Mouse (Mus musculus) stomach, postnatal 0 days (tissue): ENCODE measurements around the gene Irs3. TPM values are rescaled to one million over a fixed set of nuclear protein-coding genes. Genes with fewer than 3 reads are reported as not detected.

ENCODE experiments used
- ATAC-seq: fragments of 200-750 bp; cut with Nextera tagmentation; 2 replicates; pipeline ENCODE4 v1.8.0; 2017; ENCODE audit not compliant: low FRiP score, low TSS enrichment
- DNase-seq: peaks from one replicate; pipeline ENCODE4 v3.0.0-alpha.2; 2016; ENCODE audit warnings: low spot score
- H3K27ac ChIP-seq: fragments of 300-500 bp; sonication (generic); replicated peaks from 2 replicates; pipeline ENCODE4 v1.5.1; 2014; ENCODE audit warnings: mild to moderate bottlenecking, control low read depth
- H3K27me3 ChIP-seq: fragments of 300-500 bp; sonication (generic); 2 replicates; pipeline ENCODE4 v1.6.1; 2014; ENCODE audit warnings: low read length; ENCODE audit not compliant: control insufficient read depth, insufficient read depth
- H3K36me3 ChIP-seq: fragments of 300-500 bp; sonication (generic); 2 replicates; pipeline ENCODE4 v1.6.1; 2014; ENCODE audit warnings: low read length, mixed read lengths; ENCODE audit not compliant: control insufficient read depth, insufficient read depth
- H3K4me1 ChIP-seq: fragments of 300-500 bp; sonication (generic); replicated peaks from 2 replicates; pipeline ENCODE4 v1.6.1; 2014; ENCODE audit warnings: antibody characterized with exemption; ENCODE audit not compliant: control insufficient read depth, insufficient read depth
- H3K4me2 ChIP-seq: fragments of 300-500 bp; sonication (generic); replicated peaks from 2 replicates; pipeline ENCODE4 v1.6.1; 2014; ENCODE audit warnings: low read depth, mild to moderate bottlenecking, control low read depth, moderate library complexity
- H3K4me3 ChIP-seq: fragments of 300-500 bp; sonication (generic); 2 replicates; pipeline ENCODE4 v1.5.1; 2014; ENCODE audit warnings: low read depth, low read length, control low read depth
- H3K9ac ChIP-seq: fragments of 300-500 bp; sonication (generic); 2 replicates; pipeline ENCODE4 v1.6.1; 2014; ENCODE audit warnings: mild to moderate bottlenecking, low read length, control low read depth, mixed read lengths
- H3K9me3 ChIP-seq: fragments of 300-500 bp; sonication (generic); 2 replicates; pipeline ENCODE4 v1.6.1; 2016; ENCODE audit warnings: low read length; ENCODE audit not compliant: control insufficient read depth
- CTCF ChIP-seq: IDR thresholded peaks from 2 replicates; pipeline ENCODE4 v1.5.1; 2016; ENCODE audit warnings: antibody characterized with exemption, low read depth, mild to moderate bottlenecking, moderate library complexity
- EP300 ChIP-seq: optimal IDR thresholded peaks from 2 replicates; pipeline ENCODE3; 2016; ENCODE audit warnings: antibody characterized with exemption
- WGBS: fragments of 180-500 bp; shearing (Covaris S2); extraction: QIAGEN DNeasy Blood & Tissue Kit; methylation state at CpG from one replicate; pipeline ENCODE4 v1.1.7; 2014; 5-methylcytosine and 5-hydroxymethylcytosine counted together
- polyA plus RNA-seq: library from polyadenylated mRNA; unstranded; fragments of >200 nt; fragmentation: Nextera tagmentation; extraction: Ambion mirVana; gene quantifications from 2 replicates; pipeline ENCODE4 v1.2.1, GENCODE M21; 2015

The Irs3 gene
- polyA plus RNA-seq, 1 experiment from 2014 or later, result 0.07 TPM

DNA sequence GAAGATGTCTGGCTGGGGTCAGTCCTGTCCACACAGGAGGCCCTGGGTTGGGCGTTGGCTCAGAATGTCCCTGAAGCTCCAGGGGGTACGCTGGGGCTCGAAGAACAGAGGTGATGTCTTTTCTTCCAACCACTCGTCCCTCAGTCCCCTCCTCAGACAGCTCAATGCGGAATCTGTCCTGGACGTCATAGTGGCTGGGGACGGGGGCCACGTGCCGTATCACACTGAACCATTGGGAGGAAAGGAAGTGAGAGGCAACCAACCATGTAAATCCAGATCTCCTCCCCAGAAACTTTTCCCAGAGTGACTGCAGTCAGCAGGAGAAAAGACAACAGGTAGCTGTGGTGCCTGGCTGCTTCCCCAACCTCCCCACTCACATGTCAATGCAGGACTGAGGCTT lies 45.9 kb downstream of the Irs3 start:
- WGBS, result 64% methylated on average over 9 of the region's 9 CpGs
- Histone ChIP-seq H3K9ac (peak overlapping the region; percentile 84), H3K4me1 (peaks cover 7% of the 10 kb centered on the region), H3K4me3 (peak overlapping the region; percentile 74), H3K27me3 (no peaks in the 10 kb centered on the region), H3K9me3 (no peaks in the 10 kb centered on the region), H3K27ac (peak overlapping the region; percentile 50; the same call in 1 of the 2 replicates), H3K4me2 (peak overlapping the region; percentile 91), H3K36me3 (no peaks in the 10 kb centered on the region)
- DNase-seq (no peak), ATAC-seq (no peak)
- TF ChIP-seq CTCF (no peak), EP300 (no peak)

DNA sequence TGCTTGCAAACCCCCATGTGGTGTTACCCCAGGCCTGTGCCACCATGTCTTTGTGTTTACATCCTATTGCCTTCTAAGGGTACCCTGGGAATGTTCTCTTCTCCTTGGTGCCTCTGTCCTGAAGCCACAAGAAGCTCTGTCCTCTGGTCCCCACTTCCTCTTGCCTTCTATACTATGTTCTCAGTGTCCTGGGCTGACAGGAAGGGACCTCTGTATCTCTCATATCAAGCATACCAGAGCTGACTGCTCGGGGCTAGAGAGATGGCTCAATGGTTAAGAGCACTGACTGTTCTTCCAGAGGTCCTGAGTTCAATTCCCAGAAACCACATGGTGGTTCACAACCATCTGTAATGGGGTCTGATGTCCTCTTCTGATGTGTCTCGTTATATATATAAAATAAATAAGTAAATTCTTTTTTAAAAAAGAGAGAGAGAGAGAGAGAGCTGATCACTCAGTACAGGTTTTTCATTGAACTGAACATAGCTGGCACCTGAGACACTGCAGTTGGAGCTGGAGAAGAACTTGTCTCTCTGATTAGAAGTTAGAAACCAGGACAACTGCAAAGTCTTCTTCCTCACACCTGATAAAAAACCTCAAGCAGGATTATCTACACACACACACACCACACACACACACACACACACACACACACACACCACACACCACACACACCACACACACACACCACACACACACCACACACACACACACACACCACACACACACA lies 47.3 kb downstream of the Irs3 start:
- no peak overlapping the region for H3K27ac ChIP-seq
- H3K4me1 ChIP-seq, result peaks cover 7% of the 10 kb centered on the region
- ATAC-seq (no peak), DNase-seq (no peak)
- no peak overlapping the region for H3K4me2 ChIP-seq
- H3K36me3 ChIP-seq, result no peaks in the 10 kb centered on the region
- no peak overlapping the region for H3K4me3 ChIP-seq
- 78% methylated on average over 2 of the region's 2 CpGs for WGBS
- no peak for TF ChIP-seq CTCF
- TF ChIP-seq EP300, result no peak
- no peaks in the 10 kb centered on the region for H3K9me3 ChIP-seq
- no peak overlapping the region for H3K9ac ChIP-seq
- no peaks in the 10 kb centered on the region for H3K27me3 ChIP-seq

DNA sequence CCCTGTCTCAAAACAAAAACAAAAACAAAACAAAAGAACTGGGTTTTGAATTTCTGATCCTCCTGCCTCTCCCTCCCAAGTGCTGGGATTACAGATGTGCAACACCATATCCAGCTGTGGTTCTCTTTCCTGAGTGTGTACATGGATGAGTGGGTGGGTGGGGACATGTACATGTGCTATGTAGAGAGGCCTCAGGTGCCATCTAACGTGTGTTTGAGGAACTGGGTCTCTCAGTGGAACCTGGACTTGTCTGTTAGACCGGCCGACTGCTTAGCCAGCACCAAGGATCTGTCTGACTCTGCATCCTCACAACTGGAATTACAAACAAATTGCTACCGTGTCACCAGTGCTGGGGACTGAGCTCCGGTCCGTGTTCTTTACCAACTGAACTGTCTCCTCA lies 47.9 kb downstream of the Irs3 start:
- no peak for TF ChIP-seq EP300
- no peak for TF ChIP-seq CTCF
- DNase-seq (no peak), ATAC-seq (no peak)
- no peak overlapping the region for H3K9ac ChIP-seq
- H3K36me3 ChIP-seq, result no peaks in the 10 kb centered on the region
- H3K9me3 ChIP-seq, result no peaks in the 10 kb centered on the region
- no peak overlapping the region for H3K27ac ChIP-seq
- H3K4me2 ChIP-seq, result no peak overlapping the region
- peaks cover 7% of the 10 kb centered on the region for H3K4me1 ChIP-seq
- no peak overlapping the region for H3K4me3 ChIP-seq
- 93% methylated on average over 6 of the region's 6 CpGs for WGBS
- H3K27me3 ChIP-seq, result no peaks in the 10 kb centered on the region

DNA sequence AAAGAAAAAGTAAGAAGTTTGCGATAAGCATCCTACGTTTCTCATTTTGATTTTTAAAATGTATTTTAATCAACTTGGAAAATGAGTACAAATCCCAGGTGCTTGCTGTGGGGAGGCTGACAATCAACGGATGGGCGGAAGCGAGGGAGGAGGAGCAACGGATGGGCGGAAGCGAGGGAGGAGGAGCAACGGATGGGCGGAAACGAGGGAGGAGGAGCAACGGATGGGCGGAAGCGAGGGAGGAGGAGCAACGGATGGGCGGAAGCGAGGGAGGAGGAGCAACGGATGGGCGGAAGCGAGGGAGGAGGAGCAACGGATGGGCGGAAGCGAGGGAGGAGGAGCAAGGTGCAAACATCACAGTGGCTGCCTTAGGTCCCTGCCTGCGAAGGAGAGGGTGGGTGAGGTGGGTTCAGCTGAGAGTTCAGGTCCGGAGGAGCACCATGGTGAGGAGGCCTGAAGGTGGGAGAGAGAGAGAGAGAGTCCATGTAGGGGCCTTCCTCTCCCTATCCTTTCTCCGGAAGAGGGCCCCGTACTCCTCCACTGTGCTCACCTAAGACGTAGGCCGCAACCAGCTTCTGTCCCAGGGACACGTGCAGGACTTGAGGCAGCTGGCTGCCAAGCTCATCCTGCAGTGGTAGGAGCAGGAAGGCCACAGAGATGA lies 48.8 kb downstream of the Irs3 start:
- H3K27ac ChIP-seq, result no peak overlapping the region

DNA sequence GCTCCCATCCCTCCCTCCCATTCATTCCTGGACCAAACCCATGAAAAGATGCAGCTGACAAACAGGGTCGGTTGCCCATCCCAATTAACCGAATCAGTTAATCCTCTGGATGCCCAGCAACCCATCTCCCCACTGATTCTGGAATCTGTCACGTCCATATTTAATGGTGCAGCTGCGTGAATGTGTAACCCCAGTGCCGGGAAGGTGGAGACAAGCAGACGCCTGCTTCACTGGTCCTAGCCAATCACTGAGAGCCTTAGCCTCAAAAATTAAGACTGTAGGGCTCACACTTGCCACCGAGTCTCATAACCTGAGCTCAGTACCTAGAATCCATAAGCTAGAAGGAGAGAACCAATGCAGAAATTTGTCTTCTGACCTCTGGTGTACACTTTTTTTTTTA lies 49.6 kb downstream of the Irs3 start:
- Histone ChIP-seq H3K4me1 (peaks cover 7% of the 10 kb centered on the region), H3K36me3 (no peaks in the 10 kb centered on the region), H3K27me3 (no peaks in the 10 kb centered on the region), H3K4me2 (no peak overlapping the region), H3K9me3 (no peaks in the 10 kb centered on the region), H3K9ac (no peak overlapping the region), H3K27ac (no peak overlapping the region), H3K4me3 (no peak overlapping the region)
- DNase-seq (no peak), ATAC-seq (no peak)
- WGBS, result 75% methylated on average over 7 of the region's 7 CpGs
- TF ChIP-seq EP300 (no peak), CTCF (no peak)

More for the DNA sequence above, 48.8 kb downstream of the Irs3 start:
- Histone ChIP-seq H3K36me3 (no peaks in the 10 kb centered on the region), H3K4me1 (peaks cover 7% of the 10 kb centered on the region), H3K9ac (no peak overlapping the region), H3K4me3 (no peak overlapping the region), H3K4me2 (0 out of 2 replicates have a peak overlapping the region, but pooled peaks have one; percentile 15), H3K9me3 (no peaks in the 10 kb centered on the region), H3K27me3 (no peaks in the 10 kb centered on the region)
- WGBS, result 34% methylated on average over 23 of the region's 30 CpGs
- TF ChIP-seq EP300 (no peak), CTCF (no peak)
- DNase-seq, result no peak
- no peak for ATAC-seq

Other genes starting within 250 kb of the Irs3 start
- 0.79 and 0.96 TPM in 2 replicates for gene Zan, start 168.7 kb downstream of the Irs3 start, polyA plus RNA-seq
- gene Pop7, start 143.2 kb downstream of the Irs3 start, polyA plus RNA-seq, result 37.9 and 39.9 TPM in 2 replicates
- gene Gigyf1, start 127.2 kb downstream of the Irs3 start, polyA plus RNA-seq, result 5.2 and 6.0 TPM in 2 replicates
- not detected in 2 replicates for gene Epo, start 112.5 kb downstream of the Irs3 start, polyA plus RNA-seq
- gene Gnb2, start 112.2 kb downstream of the Irs3 start, polyA plus RNA-seq, result 345 and 374 TPM in 2 replicates
- 2.3 and 2.7 TPM in 2 replicates for gene Actl6b, start 92.2 kb downstream of the Irs3 start, polyA plus RNA-seq
- gene Tfr2, start 75.9 kb downstream of the Irs3 start, polyA plus RNA-seq, result 1.2 and 1.3 TPM in 2 replicates
- 30.8 and 34.3 TPM in 2 replicates for gene Mospd3, start 44.7 kb downstream of the Irs3 start, polyA plus RNA-seq
- 77.3 and 85.9 TPM in 2 replicates for gene Pcolce, start 31.9 kb downstream of the Irs3 start, polyA plus RNA-seq
- gene Fbxo24, start 16.7 kb downstream of the Irs3 start, polyA plus RNA-seq, result 0.11 and 0.16 TPM in 2 replicates
- 22.5 and 27.0 TPM in 2 replicates for gene Lrch4, start 16.6 kb downstream of the Irs3 start, polyA plus RNA-seq
- gene Gm20605, start 16.5 kb downstream of the Irs3 start, polyA plus RNA-seq, result 2.4 and 3.4 TPM in 2 replicates
- gene Sap25, start 4.4 kb downstream of the Irs3 start, polyA plus RNA-seq, result 3.7 and 4.1 TPM in 2 replicates
- 10.4 and 12.4 TPM in 2 replicates for gene Agfg2, start 39.0 kb upstream of the Irs3 start, polyA plus RNA-seq
- 1.0 TPM in 2 replicates for gene Nyap1, start 95.9 kb upstream of the Irs3 start, polyA plus RNA-seq
- gene Tsc22d4, start 100.0 kb upstream of the Irs3 start, polyA plus RNA-seq, result 100 and 110 TPM in 2 replicates
- gene Ppp1r35, start 133.1 kb upstream of the Irs3 start, polyA plus RNA-seq, result 16.8 and 17.2 TPM in 2 replicates
- gene Mepce, start 141.9 kb upstream of the Irs3 start, polyA plus RNA-seq, result 5.8 and 6.8 TPM in 2 replicates
- 2.6 and 2.7 TPM in 2 replicates for gene Zcwpw1, start 142.1 kb upstream of the Irs3 start, polyA plus RNA-seq
- gene Pilra, start 190.6 kb upstream of the Irs3 start, polyA plus RNA-seq, result 0.64 and 1.4 TPM in 2 replicates
- 0.33 and 0.40 TPM in 2 replicates for gene Pilrb1, start 212.4 kb upstream of the Irs3 start, polyA plus RNA-seq
- 0.49 and 0.88 TPM in 2 replicates for gene Pilrb2, start 226.1 kb upstream of the Irs3 start, polyA plus RNA-seq